Mouse (Mus musculus) forebrain, embryonic 13.5 days (tissue): ENCODE results near the gene Hpse. TPM values are rescaled to one million over a fixed set of nuclear protein-coding genes. Genes with fewer than 3 reads are reported as not detected.
A peak's percentile ranks its signal among the peaks of the same experiment; 100 is the strongest.

Source experiments
- ATAC-seq: fragments of 200-750 bp; cut with Nextera tagmentation; 2 replicates; pipeline ENCODE4 v1.8.0; 2017
- H3K27ac ChIP-seq: fragments of 300-500 bp; sonication (generic); 2 replicates; pipeline ENCODE4 v1.5.1; 2015; ENCODE audit warnings: inconsistent platforms, mild to moderate bottlenecking, moderate library complexity
- H3K27me3 ChIP-seq: fragments of 300-500 bp; sonication (generic); 2 replicates; pipeline ENCODE4 v1.6.1; 2015; ENCODE audit warnings: mild to moderate bottlenecking, inconsistent platforms
- H3K36me3 ChIP-seq: fragments of 300-500 bp; sonication (generic); 2 replicates; pipeline ENCODE4 v1.6.1; 2015; ENCODE audit warnings: mild to moderate bottlenecking, inconsistent platforms; ENCODE audit not compliant: poor library complexity, severe bottlenecking
- H3K4me1 ChIP-seq: fragments of 300-500 bp; sonication (generic); 2 replicates; pipeline ENCODE4 v1.6.1; 2015; ENCODE audit warnings: inconsistent platforms
- H3K4me2 ChIP-seq: fragments of 300-500 bp; sonication (generic); 2 replicates; pipeline ENCODE4 v1.6.1; 2015; ENCODE audit warnings: inconsistent platforms, mild to moderate bottlenecking, moderate library complexity
- H3K4me3 ChIP-seq: fragments of 300-500 bp; sonication (generic); 2 replicates; pipeline ENCODE4 v1.5.1; 2015; ENCODE audit warnings: mild to moderate bottlenecking, inconsistent platforms
- H3K9ac ChIP-seq: fragments of 300-500 bp; sonication (generic); 2 replicates; pipeline ENCODE4 v1.6.1; 2015; ENCODE audit warnings: mild to moderate bottlenecking, inconsistent platforms
- H3K9me3 ChIP-seq: fragments of 300-500 bp; sonication (generic); replicated peaks from 2 replicates; pipeline ENCODE4 v1.6.1; 2016; ENCODE audit warnings: inconsistent platforms
- WGBS: fragments of 180-500 bp; shearing (Covaris S2); methylation state at CpG from one replicate; pipeline ENCODE4 v1.1.7; 2015; 5-methylcytosine and 5-hydroxymethylcytosine counted together
- polyA plus RNA-seq: library from polyadenylated mRNA; unstranded; fragments of >200 nt; fragmentation: Nextera tagmentation; extraction: Ambion mirVana; gene quantifications from 2 replicates; pipeline ENCODE4 v1.2.1, GENCODE M21; 2015

Gene Hpse
- polyA plus RNA-seq = 0.25 and 0.49 TPM in 2 replicates

DNA sequence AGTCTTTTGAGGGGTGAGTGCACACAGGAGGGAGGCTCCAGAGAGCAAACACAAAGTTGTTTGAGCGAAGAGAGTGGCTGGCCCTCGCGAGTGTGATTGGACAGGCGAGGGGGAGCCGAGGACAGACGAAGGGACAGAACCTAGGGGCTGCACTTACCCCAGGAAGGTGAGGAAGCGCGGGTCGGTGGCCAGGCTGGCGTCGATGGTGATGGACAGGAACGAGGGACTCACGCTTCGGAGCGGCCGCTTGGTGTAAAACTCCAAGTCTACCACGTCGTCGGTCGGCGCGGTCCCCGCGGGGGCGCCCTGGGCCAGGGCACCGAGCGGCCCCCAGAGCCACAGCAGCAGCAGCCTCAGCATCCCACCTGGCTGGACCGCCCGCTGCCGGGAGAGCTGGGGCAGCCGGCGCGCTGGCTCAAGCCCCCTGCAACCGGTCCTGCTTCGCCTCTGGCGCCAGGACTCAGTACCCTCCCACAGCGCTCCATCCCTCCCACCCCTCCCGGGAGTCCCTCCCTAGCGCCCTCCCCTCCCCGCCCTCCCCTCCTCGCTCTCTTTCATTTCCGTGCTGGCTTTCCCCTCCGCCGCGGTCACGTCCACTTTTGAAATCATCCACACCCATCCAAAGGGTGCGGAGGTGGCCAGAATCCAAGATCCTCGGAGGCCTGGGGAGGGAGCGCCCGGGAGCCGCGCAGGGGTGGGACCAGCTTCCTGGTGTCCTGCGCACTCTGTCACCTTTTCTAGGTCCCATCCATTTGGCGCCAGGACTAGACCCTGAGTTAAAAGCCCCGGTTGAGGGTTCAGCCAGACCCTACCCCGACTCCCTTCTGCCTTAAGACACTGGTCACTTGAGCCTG lies at the start of gene Hpse:
Hpse (minus strand) TSS at position 482 of the 854 bp plus-strand sequence.
- peaks cover 13% of the 10 kb centered on the region for H3K4me1 ChIP-seq
- H3K4me3 ChIP-seq = peak within 1 kb of the TSS; percentile 52
- WGBS = under 1% methylated on average over 38 of the region's 56 CpGs
- no peak within 1 kb of the TSS for H3K27ac ChIP-seq
- H3K36me3 ChIP-seq = no peaks in the 10 kb centered on the region
- ATAC-seq = peak; percentile 80
- H3K9me3 ChIP-seq = no peaks in the 10 kb centered on the region; the same call in 1 of the 2 replicates
- peak within 1 kb of the TSS; percentile 66 for H3K9ac ChIP-seq
- peaks cover 13% of the 10 kb centered on the region for H3K27me3 ChIP-seq
- peak within 1 kb of the TSS; percentile 96 for H3K4me2 ChIP-seq

DNA sequence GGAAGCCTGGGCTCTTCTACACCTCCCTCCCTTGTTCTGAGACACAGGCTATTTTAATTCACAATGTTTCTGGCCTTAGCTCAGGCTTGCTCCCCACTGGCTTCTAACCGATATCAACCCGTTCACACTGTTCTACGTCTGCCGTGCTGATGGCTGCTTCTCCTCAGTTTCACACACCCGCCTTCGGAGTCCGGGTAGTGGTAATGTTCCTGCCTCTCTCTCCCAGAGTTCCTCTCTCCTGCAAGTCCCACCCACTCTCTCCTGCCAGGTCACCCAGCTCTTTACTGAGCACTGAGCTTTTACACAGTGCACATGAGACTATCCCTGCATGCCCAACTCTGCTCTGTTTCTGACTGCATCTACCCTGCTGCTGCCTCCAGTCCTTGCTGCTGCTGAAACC lies 46.5 kb upstream of the Hpse start:
- H3K9me3 ChIP-seq = no peaks in the 10 kb centered on the region
- no peak for ATAC-seq
- WGBS = 96% methylated on average over 7 of the region's 7 CpGs
- H3K27ac ChIP-seq = no peak overlapping the region
- no peaks in the 10 kb centered on the region for H3K27me3 ChIP-seq
- no peak overlapping the region for H3K4me2 ChIP-seq
- H3K4me3 ChIP-seq = no peak overlapping the region
- H3K36me3 ChIP-seq = peaks cover 93% of the 10 kb centered on the region
- no peaks in the 10 kb centered on the region for H3K4me1 ChIP-seq
- H3K9ac ChIP-seq = no peak overlapping the region

DNA sequence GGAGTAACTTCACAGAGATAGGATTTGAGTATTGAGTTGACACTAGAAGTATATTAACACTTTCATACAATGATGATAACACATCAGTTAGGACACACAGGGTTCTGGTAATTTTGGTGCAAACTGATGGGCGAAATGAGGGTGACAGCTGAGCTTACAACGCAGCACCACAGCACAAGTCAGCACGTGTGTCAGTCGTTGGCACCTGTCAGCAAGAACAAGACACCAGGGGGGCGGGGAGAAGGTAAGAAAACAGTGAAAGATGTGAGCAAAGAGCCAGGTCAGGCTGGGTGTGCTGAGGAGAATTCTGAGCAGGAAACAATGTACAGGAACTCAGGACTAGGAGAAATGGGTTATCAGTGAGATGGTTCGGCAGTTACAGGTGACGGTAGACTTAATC lies 42.2 kb upstream of the Hpse start:
- peaks cover 64% of the 10 kb centered on the region for H3K36me3 ChIP-seq

DNA sequence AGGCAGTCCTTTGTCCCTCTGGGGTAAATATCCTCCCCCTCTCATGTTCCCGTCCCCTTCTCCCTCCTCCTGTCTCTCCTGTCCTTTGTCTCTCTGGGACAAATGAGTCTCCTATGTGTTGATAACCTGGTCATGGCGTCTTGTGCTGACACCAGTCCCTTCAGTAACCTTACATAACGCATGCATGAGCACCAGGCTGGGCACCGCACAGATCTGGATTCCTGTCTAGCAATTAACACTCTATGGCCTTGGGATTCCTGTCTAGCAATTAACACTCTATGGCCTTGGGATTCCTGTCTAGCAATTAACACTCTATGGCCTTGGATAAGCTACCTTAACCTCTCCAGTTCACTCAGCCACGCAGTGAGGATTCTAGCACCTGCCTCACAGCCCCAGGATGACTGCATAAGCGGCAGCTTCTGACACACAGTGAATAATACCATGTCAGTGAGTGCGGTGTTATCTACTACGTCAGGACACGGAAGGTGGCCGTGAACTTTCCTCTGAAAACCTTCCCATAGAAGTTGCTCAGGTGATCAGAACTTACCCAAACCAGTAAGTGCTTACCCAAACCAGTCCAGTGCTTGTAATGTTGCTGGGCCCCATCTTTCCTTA lies 40.6 kb upstream of the Hpse start:
- Histone ChIP-seq H3K27ac (no peak overlapping the region), H3K4me3 (no peak overlapping the region), H3K27me3 (no peaks in the 10 kb centered on the region), H3K36me3 (peaks cover 49% of the 10 kb centered on the region), H3K4me1 (no peaks in the 10 kb centered on the region), H3K9ac (no peak overlapping the region), H3K4me2 (no peak overlapping the region), H3K9me3 (no peaks in the 10 kb centered on the region)
- no peak; the same call in 1 of the 2 replicates for ATAC-seq
- WGBS = 74% methylated on average over 10 of the region's 10 CpGs

More for the DNA sequence above, 42.2 kb upstream of the Hpse start:
- H3K4me2 ChIP-seq = no peak overlapping the region
- ATAC-seq = no peak
- no peak overlapping the region for H3K9ac ChIP-seq
- no peaks in the 10 kb centered on the region for H3K27me3 ChIP-seq
- no peak overlapping the region for H3K4me3 ChIP-seq
- H3K4me1 ChIP-seq = no peaks in the 10 kb centered on the region
- H3K27ac ChIP-seq = no peak overlapping the region
- 92% methylated on average over 7 of the region's 7 CpGs for WGBS
- H3K9me3 ChIP-seq = no peaks in the 10 kb centered on the region

DNA sequence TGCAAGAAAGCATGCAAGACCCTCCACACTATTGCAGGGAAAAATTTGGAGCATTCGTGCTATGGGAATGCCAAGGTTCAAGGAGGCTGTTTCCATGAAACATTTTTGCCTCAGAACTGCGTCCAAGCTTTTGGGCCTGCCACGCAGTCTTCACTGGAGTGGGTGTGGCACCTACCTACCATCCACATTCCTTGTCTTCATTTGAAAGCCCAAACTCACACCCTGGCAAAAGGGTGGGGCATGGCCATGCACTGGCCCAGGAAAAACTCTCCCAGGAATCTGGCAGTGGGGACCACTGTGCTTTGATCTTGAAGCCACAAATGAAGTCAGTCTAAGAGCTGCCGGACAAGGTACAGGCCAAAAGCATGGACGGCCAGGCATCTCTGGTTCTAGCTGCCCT lies 38.6 kb upstream of the Hpse start:
- WGBS = 94% methylated on average over 5 of the region's 5 CpGs
- no peaks in the 10 kb centered on the region for H3K4me1 ChIP-seq
- H3K9me3 ChIP-seq = no peaks in the 10 kb centered on the region
- no peak overlapping the region for H3K27ac ChIP-seq
- H3K27me3 ChIP-seq = no peaks in the 10 kb centered on the region
- peaks cover 28% of the 10 kb centered on the region for H3K36me3 ChIP-seq
- H3K4me3 ChIP-seq = no peak overlapping the region
- H3K9ac ChIP-seq = no peak overlapping the region
- no peak overlapping the region for H3K4me2 ChIP-seq
- no peak for ATAC-seq

DNA sequence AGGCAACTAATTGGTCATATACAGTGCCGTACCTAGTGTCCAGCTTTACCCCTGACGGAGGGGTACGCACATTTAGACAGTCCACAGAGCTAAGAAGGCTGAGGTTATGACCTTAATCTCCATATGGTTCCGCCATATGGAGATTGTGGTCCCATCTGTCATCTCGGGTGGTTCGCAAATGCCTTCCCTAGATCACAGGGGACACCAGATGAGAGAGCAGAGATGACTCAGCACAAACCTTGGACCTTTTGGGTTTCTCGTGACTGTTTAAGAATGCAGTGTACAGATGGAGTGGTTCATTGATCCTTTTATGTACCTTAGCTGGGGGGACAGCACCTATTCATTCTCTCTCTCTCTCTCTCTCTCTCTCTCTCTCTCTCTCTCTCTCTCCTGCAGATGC lies 33.9 kb upstream of the Hpse start:
- no peak overlapping the region for H3K9ac ChIP-seq
- H3K4me1 ChIP-seq = 0 out of 2 replicates have a peak, but pooled peaks cover 4% of the 10 kb centered on the region
- no peaks in the 10 kb centered on the region for H3K9me3 ChIP-seq
- no peak overlapping the region for H3K4me3 ChIP-seq
- 70% methylated on average over 7 of the region's 7 CpGs for WGBS
- ATAC-seq = no peak
- H3K36me3 ChIP-seq = no peaks in the 10 kb centered on the region
- no peak overlapping the region for H3K4me2 ChIP-seq
- no peak overlapping the region for H3K27ac ChIP-seq
- no peaks in the 10 kb centered on the region for H3K27me3 ChIP-seq

DNA sequence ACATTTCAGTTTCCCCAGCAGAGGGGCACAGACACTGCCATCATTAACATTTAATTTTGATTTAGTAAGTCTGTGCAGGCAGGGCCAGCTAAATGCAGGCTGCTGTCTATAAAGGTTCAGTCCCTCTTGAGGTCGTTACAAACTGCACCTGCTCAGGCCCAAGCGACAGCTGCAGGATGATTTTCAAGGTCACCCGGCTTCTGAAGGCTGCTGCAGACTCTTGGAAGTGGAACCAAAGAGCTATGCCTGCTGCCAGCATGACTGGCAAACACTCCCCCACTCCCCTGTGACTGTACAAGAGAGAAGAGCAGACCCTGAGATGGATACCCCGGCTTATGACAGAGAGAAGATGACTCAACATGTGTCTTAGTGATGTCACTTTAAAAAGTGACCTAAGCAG lies 32.1 kb upstream of the Hpse start:
- 53% methylated on average over 4 of the region's 4 CpGs for WGBS
- Histone ChIP-seq H3K27me3 (no peaks in the 10 kb centered on the region), H3K4me3 (no peak overlapping the region), H3K27ac (peak overlapping the region; percentile 48; the same call in 1 of the 2 replicates), H3K4me2 (no peak overlapping the region), H3K9me3 (no peaks in the 10 kb centered on the region), H3K9ac (no peak overlapping the region), H3K36me3 (no peaks in the 10 kb centered on the region), H3K4me1 (0 out of 2 replicates have a peak, but pooled peaks cover 4% of the 10 kb centered on the region)
- ATAC-seq = no peak

DNA sequence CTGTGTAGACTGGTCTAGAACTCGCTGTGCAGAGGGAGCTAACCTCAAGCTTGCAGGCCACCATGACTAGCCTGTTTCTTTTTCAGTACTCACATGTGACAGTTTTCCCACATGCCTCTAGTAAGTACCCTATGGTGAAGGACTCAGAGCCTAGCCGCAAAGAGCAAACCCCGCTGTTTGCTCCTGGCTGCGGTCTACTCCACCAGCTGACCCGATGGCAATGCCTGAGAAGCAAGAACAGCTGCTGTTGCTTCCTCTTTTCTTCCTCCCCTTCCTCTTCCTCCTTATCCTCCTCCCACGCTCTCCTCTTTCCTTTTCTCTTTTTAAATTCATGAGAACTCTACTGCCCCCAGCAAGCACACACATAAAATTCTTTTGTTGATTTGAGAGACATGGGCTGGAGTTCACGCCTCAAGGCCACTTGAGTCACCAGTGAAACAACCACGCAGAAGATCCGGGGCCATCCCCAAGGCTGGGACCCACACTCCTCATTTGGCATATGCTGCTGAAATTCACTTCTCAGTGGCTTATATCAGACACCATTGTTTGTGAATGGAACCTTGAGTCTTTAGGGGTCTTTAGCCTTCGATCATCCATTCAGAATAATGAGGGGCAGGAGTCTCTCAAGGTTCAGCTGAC lies 31.2 kb upstream of the Hpse start:
- ATAC-seq = no peak
- Histone ChIP-seq H3K4me3 (no peak overlapping the region), H3K4me1 (0 out of 2 replicates have a peak, but pooled peaks cover 4% of the 10 kb centered on the region), H3K36me3 (no peaks in the 10 kb centered on the region), H3K4me2 (no peak overlapping the region), H3K27me3 (no peaks in the 10 kb centered on the region), H3K27ac (no peak overlapping the region), H3K9ac (no peak overlapping the region), H3K9me3 (no peaks in the 10 kb centered on the region)
- 82% methylated on average over 10 of the region's 10 CpGs for WGBS

DNA sequence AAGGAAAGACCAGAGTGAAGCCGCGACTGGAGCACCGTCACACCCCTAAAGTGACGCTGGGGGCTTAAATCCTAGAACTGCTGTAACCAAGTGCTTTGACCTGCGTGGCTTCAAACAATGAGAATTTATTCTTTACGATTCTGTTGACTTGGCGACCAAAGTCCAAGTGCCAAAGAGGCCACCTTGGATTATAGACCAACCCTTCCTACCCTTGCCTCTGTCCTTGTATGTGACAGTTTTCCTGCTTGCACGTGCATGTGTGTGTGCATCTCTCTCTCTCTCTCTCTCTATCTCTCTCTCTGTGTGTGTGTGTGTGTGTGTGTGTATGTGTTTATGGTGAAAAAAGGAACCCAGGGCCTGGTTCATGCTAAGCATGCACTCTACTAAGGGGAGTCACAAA lies 19.3 kb upstream of the Hpse start:
- no peak overlapping the region for H3K27ac ChIP-seq
- ATAC-seq = no peak
- H3K4me3 ChIP-seq = no peak overlapping the region
- H3K4me2 ChIP-seq = no peak overlapping the region
- H3K9ac ChIP-seq = no peak overlapping the region
- no peaks in the 10 kb centered on the region for H3K36me3 ChIP-seq
- no peaks in the 10 kb centered on the region for H3K27me3 ChIP-seq
- H3K9me3 ChIP-seq = peaks cover 7% of the 10 kb centered on the region; the same call in 1 of the 2 replicates
- H3K4me1 ChIP-seq = no peaks in the 10 kb centered on the region
- WGBS = 91% methylated on average over 8 of the region's 8 CpGs

DNA sequence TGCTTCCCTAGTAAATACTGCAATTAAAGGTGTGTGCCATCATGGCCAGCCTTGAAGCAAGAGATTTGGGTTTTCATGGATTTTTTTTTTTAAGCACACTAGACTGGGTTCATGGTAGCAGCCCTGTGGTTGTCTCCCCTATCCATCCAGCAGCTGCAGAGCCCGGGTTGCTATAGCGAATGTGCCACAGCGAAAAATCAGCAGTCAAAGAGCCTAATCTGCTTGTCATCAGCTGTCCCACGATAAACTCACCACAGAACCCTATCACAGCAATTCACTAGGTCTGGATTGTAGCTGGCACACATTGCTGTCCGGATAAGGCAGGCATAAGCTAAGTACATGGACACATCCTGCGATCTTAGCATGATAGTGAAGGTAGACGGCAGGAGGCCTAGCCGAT lies 17.4 kb upstream of the Hpse start:
- WGBS = 93% methylated on average over 8 of the region's 8 CpGs
- H3K27ac ChIP-seq = no peak overlapping the region
- no peak for ATAC-seq

DNA sequence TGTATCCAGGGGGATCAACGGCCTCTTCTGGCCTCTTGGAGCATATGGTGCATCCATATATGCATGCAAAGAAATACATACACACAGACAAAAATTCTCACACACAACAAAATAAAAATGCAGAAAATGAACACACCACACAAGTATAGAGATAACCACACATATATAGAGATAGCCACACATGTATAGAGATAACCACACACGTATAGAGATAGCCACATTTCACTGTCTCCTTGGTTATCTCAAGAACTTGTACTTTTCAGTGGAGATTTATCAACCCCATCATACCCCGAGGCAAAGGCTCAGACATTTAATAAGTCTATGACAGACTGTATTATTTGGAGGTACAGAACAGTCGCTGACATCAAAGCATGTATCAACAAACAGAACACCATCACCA lies 15.0 kb upstream of the Hpse start:
- Histone ChIP-seq H3K9me3 (peaks cover 2% of the 10 kb centered on the region; the same call in 1 of the 2 replicates), H3K36me3 (no peaks in the 10 kb centered on the region), H3K27ac (no peak overlapping the region), H3K27me3 (no peaks in the 10 kb centered on the region), H3K4me3 (no peak overlapping the region), H3K4me2 (no peak overlapping the region), H3K4me1 (no peaks in the 10 kb centered on the region), H3K9ac (no peak overlapping the region)
- WGBS = 86% methylated on average over 4 of the region's 4 CpGs
- ATAC-seq = no peak

More for the DNA sequence above, 17.4 kb upstream of the Hpse start:
- H3K27me3 ChIP-seq = no peaks in the 10 kb centered on the region
- H3K4me1 ChIP-seq = no peaks in the 10 kb centered on the region
- peaks cover 7% of the 10 kb centered on the region; the same call in 1 of the 2 replicates for H3K9me3 ChIP-seq
- H3K4me2 ChIP-seq = no peak overlapping the region
- no peak overlapping the region for H3K4me3 ChIP-seq
- no peak overlapping the region for H3K9ac ChIP-seq
- no peaks in the 10 kb centered on the region for H3K36me3 ChIP-seq

DNA sequence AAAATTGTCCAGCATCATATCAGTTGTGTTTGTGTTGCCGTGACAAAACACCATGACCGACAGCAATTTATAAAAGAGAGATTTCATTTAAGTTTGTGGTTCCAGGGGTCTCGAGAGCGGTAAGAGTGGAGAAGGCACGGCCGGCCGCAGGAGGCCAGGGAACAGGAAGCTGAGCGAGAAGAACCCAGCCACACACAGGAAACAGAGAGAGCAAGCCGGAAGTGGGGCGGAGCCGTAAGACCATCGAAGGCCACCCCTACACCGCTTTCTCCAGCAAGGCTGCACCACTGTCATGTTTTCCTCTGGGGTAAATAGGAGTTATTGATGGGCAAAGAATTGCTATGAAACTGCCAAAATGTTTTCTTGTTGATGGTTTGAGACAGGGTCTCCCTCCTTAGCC lies 9.2 kb upstream of the Hpse start:
- H3K36me3 ChIP-seq = no peaks in the 10 kb centered on the region
- H3K27ac ChIP-seq = no peak overlapping the region
- no peaks in the 10 kb centered on the region for H3K4me1 ChIP-seq
- no peaks in the 10 kb centered on the region; the same call in 1 of the 2 replicates for H3K9me3 ChIP-seq
- H3K4me2 ChIP-seq = no peak overlapping the region
- H3K4me3 ChIP-seq = no peak overlapping the region
- no peaks in the 10 kb centered on the region for H3K27me3 ChIP-seq
- ATAC-seq = no peak
- H3K9ac ChIP-seq = no peak overlapping the region
- WGBS = 88% methylated on average over 13 of the region's 13 CpGs
